Mouse (Mus musculus): ENCODE data around the gene Ppip5k1. TPM values are rescaled to one million over a fixed set of nuclear protein-coding genes. Genes with fewer than 3 reads are reported as not detected.

Ppip5k1 gene
- total and polyA plus RNA-seq, 3 experiments = 36.7 to 56.9 (median 51.4) TPM

DNA sequence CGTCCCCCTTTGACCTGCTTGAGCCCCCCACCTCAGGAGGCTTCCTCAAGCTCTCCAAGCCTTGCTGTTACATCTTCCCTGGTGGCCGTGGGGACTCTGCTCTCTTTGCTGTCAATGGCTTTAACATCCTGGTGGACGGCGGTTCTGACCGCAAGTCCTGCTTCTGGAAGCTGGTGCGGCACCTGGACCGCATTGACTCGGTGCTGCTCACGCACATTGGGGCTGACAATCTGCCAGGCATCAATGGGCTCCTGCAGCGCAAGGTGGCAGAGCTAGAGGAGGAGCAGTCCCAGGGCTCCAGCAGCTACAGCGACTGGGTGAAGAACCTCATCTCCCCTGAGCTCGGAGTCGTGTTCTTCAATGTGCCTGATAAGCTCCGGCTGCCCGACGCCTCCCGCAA lies 55.7 kb downstream of the Ppip5k1 start:
- DNase-seq = no peak

DNA sequence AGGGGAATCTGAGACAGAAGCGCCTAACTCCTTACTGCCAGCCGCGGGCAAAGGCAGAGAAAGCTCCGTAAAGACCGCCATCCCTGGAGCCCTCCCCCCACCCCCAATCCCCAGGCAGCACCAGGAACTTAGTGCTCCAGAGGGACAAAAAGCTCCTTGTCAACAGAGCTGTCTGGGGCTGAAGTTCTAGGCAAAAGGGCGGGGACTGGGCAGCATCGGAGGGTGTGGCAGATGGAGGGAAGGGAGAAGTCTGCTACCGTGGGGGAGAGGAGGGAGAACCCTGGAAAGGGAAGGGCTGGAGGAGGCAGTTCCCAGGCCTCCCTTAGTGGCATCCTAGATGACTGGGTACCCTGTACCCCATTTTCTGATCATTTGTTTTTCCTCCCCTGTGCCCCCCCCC lies 57.1 kb downstream of the Ppip5k1 start:
- no peak for DNase-seq

DNA sequence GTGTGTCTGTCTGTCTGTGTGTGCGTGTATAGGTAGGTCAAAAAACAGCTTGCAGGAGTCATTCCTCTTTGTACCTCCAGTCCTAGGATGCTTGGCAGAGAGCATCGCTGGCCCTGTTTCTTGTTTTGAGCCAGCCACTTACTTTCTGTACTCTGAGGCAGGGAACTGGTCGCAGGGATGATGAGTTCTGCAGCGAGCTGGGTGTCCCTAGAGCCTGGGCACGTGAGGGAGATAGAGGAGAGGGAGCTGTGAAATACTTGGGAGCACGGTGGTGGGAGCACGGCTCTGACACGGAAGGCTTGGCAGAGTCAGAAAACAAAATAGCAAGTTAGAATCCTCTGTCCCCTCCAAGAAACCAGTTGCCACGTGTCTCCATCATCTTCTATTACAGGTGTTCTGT lies 57.5 kb downstream of the Ppip5k1 start:
- DNase-seq = no peak

DNA sequence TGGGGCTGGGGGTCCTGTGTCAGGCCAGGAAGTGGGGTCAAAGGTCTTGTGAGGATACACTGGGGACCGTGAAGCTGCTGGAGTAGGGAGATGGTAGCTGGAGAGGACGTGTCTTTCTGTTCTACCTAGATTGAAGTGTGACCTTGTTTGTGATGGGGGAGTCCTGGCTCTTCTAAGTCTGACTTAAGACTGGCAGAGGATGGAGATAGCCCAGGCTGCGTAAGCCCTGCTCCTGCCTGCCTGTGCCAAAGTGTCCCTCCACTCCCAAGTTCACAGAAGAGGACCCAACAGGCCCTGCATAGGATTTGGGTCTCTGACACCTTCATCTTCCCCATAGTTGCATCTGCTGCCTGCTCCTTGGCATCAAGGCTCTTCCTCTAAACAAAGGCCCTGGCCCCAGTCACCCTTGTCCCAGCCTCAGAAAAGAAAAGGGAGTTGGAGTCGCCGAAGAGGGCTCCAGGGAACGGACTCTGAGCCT lies 58.4 kb downstream of the Ppip5k1 start:
- no peak for DNase-seq

DNA sequence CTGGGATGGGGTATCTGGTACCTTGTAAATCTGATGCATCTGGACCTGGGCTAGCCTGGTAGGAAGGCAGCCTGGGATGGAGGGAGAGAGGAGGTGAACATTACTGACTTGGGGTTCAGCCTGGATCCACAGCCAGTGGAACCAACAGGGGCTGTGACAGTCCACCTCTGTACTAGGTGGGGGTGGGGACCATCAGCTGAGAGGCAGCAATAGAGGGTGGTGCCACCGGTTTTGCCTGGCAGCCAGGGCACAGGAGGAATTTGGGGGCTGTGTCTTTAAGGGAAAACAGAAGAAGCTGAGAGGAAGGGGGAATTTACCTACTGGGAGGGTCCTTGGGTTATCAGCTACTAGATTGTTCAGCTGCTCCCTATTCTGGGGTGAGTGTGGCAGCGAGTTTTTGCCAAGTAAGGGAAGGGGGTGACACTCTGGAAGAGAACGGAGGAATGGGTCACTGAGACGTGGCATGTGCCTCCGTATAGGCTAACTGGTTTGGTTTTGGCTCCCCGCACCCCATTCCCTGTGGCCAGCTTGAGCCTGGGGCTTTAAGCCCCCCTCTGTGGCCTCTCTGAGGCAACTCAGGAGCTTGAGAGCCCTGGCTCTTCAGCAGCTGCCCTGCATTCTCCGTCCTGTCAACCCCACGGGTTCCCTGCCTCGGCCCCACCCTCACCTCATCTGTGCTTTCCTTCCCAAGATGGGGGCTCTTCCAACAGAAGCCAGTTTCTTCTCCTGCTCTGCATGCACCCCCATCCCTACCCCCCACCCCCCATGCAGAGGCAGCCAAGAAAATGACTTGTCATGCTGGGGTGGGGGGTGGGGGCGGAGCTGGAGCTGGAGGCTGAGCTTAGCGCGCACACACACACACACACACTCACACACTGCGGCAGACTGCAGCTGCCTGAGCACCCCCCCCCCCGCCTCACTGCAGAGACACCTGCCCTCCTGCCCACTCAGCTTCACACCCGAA lies 59.3 kb downstream of the Ppip5k1 start:
- DNase-seq = no peak

DNA sequence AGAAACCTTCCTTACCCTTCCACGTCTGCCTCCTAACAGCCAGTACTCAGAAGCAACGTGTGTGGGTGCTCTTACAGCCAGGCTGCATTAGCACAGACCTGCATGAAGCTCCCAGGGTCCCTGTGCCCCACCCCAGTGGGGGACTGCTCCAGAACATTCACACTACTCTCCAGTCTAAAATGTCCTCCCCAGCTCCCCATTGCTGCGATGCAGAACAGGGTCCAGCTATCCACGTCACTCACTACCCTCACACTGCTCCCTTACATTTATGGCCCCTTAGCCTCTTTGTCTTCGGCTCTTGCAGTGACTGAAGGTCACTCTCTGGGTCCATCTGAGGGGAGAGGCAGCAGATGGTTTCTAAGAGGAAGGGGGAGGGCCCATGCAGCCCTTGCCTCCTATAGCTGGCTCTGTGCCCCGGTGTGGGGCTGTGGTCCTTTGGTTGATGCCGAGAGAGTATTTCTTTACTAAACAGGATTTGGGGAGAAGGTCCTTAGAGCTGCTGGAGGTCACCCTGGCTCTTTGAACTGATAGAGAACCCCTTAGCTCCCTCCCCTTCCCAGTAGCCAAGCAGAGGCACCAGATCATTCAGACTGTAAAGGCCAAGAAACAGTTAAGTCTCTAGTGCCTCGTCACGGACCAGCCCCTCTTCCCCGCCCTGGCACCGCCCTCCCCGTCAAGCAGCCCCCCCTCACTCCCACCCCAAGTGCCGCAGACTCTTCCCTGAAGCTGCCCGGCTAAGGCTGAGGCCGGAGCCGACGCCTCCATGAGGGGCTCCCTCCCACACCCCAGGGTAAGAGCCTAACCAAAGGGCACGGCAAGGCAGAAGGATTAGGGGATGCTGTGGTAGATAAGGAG lies 60.2 kb downstream of the Ppip5k1 start:
- DNase-seq = peak; percentile 18

DNA sequence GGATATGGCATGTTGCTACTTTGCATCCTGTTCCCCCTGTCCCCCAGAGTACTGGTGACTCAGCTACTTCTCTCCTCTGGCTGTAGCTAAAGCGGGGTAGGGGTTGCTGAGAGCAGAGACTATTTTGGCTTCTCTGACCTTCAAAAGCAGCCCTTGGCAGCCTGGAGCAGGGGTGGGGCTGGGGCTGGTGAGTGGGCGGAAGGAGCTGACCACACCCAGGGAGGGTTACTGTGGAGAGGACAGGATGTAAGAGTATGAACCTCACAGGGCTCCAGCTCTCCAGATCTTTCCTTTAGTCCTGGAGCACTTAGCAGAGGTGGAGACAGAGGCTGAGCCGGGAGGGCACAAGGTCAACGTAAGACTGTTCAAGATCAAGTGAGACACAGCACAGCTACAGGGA lies 61.0 kb downstream of the Ppip5k1 start:
- DNase-seq = peak; percentile 59

DNA sequence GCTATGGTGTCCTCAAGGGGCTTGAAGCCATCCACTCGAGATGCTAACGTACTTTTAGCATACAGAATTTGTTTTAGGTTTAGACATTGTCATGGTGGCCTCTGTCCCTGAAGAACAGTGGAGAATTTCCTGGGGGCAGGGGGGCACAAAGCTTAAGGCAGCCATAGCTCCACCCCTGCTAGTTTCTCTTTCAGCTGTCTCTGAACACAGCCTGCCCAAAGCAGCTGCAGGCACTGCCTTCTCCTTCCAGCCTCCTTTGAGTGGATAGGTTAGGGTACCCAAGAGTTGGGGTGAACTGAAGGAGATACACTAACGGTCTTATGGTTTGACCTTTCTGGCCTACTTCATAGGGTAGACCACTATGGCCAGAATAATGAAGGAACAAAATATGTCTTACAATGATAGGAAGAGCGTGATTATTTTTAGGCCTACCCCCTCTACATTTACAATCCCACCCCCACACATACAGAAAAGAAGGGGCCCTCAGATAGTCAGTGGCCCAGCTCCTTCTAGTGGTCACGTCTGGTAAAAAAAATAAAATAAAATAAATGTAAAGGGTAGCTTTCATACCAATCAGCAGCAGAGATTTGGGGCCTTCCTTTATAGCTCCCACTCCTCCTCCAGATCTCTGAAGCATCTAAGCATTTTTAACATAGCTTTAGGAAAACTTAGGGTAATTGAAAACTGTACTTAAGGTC lies 62.7 kb downstream of the Ppip5k1 start:
- DNase-seq = no peak

DNA sequence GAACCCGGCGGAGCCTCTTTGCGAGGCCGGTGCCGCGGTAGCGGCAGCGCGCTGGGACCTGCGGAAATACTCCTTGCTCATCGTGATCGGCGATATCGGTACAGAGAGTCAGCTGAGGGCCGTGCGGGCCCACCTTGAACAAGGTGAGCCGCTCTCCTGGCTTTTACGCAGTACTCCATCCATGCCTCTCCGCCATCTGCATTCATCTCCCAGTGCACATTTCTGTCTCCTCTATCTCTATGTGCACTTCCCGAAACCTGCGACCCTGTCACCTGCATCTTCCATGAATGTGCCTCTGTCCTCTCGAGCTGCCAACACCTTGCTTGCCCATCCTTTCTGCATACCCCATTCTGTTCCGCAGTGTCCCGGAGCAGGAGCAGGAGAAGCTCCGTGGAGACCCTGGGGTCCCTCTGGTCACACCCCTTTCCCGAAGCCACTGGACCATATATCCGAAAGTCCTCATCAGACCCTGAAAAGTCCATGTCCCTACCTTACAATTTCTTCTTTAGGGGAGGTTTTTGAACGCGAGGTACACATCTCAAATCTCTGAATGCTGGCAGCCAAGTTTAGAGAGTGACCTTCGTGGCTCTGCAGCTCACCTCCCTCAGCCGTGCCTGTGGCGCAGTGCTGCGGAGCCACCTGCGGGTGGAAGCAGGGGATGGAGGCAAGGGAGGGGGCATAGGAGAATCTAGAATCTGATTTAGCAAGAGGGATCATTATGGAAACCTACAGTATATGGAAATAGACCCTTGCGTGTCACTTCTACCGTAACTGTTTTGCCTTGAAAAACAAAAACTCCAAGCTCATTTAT lies 65.3 kb downstream of the Ppip5k1 start:
- DNase-seq = no peak

DNA sequence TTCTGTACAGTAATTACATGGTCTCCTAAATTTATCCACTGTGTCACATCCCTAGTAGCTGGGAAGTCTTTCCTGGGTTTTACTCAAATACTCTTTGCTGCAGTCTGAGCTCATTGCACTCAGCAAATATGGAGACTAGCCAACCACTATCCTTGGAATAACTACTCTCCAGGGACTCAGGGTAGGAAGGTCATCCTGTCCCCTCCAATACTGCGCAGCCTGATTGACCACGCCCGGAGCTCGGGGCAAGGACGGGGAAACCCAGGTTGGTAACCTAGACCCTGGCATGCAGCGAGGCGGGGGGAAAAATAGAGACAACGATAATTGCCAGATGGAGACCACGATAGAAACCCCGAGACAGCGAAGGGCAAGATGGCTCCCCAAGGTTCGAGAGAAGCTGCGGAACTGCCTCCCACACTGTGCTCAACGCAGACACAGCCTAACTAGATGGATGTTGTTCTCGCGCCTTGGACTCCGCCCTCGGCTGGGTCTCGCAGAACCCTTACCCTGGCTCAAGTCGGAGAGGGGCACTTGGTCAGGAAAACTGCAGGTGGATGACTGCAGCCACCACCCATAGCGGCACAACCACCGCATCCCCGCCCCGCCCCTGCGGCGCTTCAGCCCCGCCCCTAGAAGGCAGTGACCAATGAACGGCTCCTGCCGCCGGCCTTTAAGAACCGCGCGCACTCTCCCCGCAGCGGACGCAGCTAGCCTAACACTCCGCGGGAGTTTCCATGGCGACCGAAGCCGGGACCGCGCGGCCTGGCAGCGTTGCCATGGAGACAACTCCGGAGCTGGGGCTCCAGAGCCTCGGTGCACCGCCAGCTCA lies 66.1 kb downstream of the Ppip5k1 start, which contains the start of gene Map1a:
Gene Map1a (plus strand): TSS at position 700 of the 829 bp plus-strand sequence.
- DNase-seq = peak; percentile 97

DNA sequence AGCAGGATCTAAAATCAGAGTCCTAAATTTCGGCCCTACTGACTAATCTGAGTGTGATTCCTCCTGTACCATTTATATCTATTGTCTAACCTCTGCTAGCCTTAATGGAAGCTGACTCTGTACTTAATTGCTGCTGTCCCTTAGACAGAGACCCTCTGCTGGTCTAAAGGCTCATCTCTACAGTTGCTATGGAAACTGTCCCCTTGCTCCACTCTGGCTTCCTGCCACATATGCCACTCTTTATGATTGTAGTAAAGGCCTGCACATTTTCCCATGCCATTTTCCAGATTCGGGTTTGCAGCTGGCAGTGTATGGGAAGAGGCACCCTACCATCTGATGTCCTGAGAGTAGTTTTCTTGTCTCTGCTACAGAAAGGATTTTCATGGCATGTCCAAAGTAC lies 67.3 kb downstream of the Ppip5k1 start:
- DNase-seq = no peak

DNA sequence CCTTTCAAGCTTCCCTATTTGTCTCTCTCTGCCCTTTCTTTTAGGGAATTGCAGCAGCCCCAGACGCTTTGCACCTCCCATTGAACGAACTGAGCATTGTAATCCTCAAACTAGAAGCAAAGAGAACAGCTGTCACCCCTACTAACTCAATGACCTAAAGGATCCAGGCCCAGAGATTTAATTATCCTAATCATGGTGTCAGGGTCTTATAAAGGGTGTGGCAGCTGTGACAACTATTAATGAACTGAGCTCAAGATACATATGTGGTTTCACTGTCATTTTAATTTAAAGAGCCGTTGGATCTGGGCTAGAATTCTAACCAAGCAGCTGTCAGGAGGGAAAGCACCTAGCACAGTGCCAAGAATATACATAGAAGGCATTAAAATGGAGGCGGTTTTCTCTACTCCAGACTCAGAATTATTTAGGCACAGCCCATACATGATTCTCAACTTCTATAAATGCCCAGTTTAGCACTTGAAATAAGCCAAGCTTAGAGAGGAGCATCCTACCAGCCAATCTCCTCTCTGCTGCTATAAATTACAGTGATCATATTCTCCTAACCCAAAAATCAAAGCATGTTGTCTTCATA lies 83.2 kb downstream of the Ppip5k1 start:
- DNase-seq = no peak

DNA sequence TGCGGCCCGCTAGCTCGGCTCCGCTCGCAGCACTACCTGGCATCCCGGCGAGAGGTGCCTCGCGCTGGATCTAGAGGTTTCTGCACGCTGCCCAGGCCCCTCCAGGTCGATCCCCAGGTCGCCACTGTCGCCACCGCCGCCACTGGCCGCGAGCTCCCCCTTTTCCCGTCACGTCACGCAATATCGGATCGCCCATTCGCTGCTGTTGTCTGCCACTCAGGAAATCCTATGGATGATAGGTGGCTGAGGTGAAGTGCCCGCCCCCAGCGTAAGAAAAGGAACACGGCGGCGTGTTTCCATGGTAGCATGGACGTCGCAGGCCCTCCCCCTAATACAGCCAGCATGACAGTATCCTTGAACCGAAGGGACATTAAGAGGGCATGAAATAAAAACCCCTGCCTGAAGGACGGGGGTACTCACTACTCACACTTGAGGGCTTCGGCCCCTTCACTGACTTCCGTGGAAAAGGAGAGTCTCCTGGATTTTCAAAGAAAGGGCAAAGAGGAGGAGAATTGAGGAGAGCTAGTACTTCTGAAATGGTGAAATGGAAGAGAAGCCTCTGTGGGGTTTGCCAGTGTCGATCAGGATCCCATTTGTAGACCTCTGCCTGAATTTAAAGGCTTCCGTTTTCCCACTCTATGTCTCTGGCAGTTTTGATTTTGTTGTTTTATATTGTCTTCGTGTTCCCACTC lies 83.8 kb downstream of the Ppip5k1 start, which contains the start of gene Trp53bp1:
Gene Trp53bp1 (minus strand): TSS at position 172 of the 692 bp plus-strand sequence.
- DNase-seq = peak; percentile 98

DNA sequence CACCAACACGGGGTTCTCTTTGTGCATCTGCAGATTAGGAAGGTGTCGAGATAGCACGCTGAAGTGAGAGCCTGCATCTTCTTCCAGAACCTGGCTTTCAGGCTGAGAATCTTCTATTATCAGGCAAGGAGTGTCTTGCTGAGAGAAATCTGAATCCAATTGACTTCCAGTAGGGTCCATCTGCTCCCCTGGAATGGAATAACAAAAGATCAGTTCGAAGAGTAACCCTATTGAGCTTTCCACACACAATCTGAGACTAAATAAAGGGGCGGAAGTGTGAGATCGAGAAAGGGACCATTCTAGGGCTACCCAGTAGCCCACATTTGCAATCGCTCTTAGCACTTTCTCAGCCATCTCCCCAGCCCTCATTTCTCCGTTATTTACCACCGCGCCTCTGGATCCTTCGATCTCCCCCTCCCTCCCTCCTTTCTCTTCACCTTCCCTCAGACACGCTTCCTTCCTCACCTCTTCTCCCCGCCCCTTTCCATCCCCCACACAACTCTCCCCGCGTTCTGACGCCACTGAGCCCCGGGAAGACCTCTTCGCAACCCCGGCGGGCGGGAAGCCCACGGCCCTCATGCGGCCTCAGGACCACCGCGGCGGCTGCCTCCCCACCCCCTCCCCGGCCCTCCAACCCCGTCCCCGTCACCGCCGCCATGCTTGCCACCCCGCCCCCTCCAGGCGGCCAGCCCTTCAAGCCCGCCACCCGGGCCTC lies 84.5 kb downstream of the Ppip5k1 start:
- no peak for DNase-seq

DNA sequence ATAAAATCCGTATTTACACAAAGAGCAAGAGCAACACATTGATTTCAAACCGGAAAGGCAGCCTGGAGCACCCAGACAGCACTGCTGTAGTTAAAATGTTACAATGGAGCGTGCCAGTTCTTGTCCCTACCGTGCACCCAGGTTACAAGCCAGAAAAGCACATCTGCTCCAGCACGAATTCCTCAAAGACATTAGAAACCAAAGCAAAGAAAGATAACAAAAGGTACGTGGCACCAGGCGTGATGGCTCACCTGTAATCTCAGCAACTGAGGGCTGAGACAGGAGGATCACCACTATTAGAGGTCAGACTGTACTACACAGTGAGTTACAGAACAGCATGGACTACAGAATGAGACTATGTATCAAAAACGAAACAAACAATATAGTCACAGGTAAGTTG lies 86.8 kb downstream of the Ppip5k1 start:
- no peak for DNase-seq
